Mouse (Mus musculus) adrenal gland, postnatal 14 days (tissue): ENCODE results near the gene C530008M17Rik. TPM values are rescaled to one million over a fixed set of nuclear protein-coding genes. Genes with fewer than 3 reads are reported as not detected.
"Not testable (repeated sequence)": the region's sequence is repeated elsewhere in the genome, so short reads cannot be mapped to it uniquely, and the experiment has no call there.

Experiments used
- DNase-seq: peaks from one replicate; pipeline ENCODE4 v3.0.0; 2021; ENCODE audit warnings: mixed read lengths
- total RNA-seq: library from RNA; stranded (reverse); gene quantifications from 2 replicates; pipeline ENCODE4 v1.2.3, GENCODE M21; 2021

C530008M17Rik gene
- total RNA-seq, 1 experiment from 2014 or later, result 16.7 TPM

DNA sequence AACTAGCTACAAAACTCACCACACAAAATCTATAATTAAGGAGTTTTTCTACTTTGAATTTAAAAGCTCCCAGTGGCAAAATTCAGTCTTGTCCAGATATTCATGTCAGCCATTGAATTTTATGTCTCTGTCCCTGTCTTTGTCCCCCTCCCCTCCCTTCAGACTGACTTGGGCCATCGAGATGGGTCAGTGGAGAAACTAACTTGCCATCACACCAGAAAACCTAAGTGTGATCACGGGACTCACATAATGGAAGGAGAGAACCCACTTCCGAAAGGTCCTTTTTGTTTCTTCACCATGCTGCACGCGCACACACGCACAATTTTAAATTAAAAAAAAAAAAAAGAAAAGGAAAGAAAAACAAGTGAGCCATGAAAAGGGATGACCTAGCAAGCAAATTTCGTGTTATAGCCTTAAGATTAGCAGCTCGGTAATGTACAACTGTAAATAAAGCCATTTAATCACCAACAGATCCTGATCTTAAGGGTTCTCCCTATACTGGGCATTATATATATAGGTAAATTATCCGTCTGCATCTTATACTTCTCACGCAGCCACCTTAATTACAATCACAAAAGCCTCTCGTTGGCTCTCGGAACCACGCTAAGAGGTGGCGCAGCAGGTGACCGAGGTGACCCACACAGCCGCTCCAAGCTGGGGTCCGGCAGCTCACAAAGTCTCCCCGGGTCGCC lies 248.5 kb downstream of the C530008M17Rik start:
- peak; percentile 22 for DNase-seq

DNA sequence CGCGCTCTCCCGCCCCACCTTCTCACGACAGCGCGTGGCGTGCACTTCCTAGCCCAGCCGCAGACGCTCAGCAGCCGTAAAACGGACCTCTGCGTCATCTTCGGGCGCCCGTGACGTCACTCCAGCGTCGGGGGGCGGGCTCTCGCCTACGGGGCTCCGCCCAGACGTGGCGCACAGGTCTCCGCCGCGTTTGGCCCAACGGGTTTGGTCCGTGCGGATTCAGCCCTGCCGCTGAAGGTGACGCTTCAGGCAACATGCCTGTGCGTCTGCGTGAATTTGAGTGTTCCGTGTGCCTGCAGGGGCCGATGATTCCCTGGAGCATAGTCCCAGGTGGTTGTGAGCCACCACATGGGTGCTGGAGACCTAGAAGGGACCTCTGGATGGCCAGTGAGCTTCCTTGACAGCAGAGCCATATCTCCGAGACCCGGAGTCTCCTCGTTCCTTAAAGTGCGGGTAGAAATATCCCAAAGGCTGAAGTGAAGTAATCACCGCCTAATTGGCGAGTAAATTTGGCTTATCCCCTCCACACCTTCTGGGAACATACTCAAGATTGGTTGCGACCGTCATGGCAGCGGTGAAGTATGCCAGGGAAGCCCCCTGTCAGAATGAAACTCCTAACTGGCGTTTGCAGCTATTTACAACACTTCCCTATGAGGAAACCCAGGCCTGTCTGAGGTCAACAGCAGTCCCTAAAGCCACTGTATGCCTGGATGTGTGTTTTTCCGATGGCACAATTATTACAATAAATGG lies 249.3 kb downstream of the C530008M17Rik start, which contains the start of gene Aasdh:
Aasdh (minus strand) TSS at position 110 of the 750 bp plus-strand sequence.
- DNase-seq, result peak; percentile 99

DNA sequence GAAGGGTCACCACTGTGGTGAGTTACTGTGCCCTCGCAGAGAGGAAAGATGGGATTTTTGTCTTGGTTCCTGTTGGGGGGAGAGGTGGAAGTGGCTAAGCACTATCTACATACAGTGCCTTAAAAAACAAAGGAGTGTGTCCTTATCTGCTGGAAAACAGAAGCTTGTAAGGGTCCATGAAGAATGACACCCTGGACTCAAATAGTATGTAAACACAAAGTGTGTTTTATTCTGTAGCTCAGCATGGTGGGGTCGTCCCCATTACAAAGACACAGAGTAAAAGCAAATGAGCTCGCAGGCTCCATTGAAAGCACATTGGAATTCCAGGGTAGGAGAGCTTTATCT lies 249.8 kb downstream of the C530008M17Rik start:
- no peak for DNase-seq

DNA sequence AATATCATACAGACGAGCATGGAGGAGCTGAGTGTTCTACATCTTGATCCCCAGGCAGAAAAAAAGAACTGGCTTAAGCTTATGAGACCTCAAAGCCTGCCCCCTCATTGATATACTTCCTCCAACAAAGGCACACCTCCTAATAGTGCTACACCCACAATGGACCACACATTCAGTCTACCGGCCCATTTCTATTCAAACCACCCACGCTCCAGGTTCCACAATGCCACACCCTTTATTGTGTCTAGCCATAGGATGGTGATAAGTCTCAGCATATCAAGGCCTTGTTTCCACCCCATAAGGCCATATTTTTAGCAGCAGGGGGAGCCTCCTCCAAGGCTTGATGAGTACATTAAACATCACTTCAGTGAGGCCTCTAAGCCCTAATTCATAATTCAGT lies 254.5 kb downstream of the C530008M17Rik start:
- no peak for DNase-seq

DNA sequence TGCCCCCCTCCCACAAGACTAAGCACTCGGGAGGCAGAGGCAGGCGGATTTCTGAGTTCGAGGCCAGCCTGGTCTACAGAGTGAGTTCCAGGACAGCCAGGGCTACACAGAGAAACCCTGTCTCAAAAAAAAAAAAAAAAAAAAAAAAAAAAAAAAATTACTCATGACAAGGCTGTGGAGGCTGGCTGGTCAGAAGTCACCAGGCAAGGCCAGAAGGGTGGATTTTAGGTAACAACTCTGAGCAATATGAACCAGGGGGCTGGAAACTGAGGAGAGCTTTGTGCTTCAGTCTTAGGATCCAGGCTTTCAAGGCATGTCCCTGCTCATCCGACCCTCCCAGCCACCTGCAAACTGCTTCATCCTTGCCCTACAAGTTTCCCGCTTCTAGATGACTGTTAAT lies 256.2 kb downstream of the C530008M17Rik start:
- not testable (repeated sequence) for DNase-seq

DNA sequence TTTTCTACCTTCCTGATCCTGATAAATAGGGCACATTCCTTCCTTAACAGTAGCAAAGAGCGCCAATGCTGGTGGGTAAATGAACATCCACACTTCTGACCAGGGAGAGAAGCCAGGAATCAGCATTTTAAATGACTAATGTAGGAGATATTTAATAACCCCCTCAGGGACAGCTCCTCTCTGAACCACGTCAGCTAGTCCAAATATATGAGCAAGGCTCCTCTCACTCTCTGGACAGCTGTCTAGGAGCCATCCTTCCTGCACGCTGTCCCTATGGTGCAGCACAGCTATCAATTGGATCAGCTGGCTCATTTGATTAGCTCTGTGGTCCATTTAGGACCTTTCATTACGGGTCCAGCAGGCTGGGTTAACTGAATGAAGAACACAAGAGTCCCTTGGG lies 266.5 kb downstream of the C530008M17Rik start:
- DNase-seq, result no peak

Other genes with a start within 250 kb of the C530008M17Rik start
- gene Gm7271, start 172.5 kb upstream of the C530008M17Rik start, total RNA-seq, result not detected in 2 replicates
- 40.6 and 44.3 TPM in 2 replicates for gene Exoc1, start 127.2 kb upstream of the C530008M17Rik start, total RNA-seq
- 6.4 and 6.6 TPM in 2 replicates for gene Cep135, start 67.8 kb upstream of the C530008M17Rik start, total RNA-seq
- 17.1 and 20.7 TPM in 2 replicates for gene Aasdh, start 249.0 kb downstream of the C530008M17Rik start, total RNA-seq